Mouse (Mus musculus): Measurements from ENCODE around the gene Snai3. TPM values are rescaled to one million over a fixed set of nuclear protein-coding genes. Genes with fewer than 3 reads are reported as not detected.

The Snai3 gene
- polyA plus RNA-seq (2021; fragmentation: Nextera tagmentation), result 0.48 and 1.1 TPM in 2 replicates
- long read RNA-seq, experiment 1, partial matches to known transcripts, result 0 of 5 reads
- long read RNA-seq, experiment 1, other reads (novel, unspliced or antisense), result 1 of 5 reads
- long read RNA-seq, experiment 2, result 0 reads

DNA sequence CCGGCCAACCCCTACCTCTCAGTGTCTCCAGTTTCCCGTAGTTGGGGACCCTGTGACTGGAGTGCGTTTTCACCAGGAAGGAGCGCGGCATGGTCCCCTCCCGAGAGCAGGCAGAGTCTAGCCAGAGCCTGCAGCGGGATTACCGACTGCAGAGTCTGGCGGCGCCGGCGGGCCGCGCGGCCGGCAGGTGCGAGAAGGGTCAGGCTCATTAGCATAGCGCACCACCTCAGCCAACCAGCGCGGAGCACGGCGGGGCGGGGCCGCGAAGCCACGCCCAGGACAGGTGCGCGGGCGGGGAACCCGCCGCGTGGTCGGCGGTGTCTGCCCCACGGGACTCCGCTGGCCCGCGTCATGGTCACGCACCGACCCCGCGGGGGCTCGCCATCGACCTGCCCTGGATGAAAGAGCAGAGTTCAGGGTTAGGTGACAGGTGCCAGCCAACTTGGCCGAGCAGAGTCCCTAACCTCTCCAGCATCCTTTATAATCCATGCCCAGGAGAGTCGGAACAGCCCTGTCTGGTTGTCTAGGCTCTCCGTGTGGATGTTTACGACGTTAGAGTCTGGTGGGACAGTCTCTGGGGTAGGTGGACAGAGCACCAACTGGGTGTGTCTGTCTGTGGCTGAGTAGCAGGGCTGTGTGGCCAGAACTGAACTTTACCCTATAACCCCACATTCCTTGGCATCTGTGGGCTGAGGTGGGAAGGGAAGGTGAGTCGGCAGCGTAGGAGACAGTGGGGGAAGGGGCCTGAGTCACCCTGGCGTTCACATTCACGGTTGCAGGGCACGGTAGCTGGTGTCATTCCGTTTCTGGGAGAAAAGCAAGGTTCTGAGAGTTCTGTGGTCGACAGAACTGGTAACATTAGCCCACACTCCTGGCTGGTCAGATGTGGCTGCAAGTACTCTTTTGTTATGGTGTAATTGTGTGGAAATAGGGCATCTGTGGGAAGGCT lies at the start of gene Snai3:
Snai3 (minus strand) TSS at position 210 of the 949 bp plus-strand sequence.

DNA sequence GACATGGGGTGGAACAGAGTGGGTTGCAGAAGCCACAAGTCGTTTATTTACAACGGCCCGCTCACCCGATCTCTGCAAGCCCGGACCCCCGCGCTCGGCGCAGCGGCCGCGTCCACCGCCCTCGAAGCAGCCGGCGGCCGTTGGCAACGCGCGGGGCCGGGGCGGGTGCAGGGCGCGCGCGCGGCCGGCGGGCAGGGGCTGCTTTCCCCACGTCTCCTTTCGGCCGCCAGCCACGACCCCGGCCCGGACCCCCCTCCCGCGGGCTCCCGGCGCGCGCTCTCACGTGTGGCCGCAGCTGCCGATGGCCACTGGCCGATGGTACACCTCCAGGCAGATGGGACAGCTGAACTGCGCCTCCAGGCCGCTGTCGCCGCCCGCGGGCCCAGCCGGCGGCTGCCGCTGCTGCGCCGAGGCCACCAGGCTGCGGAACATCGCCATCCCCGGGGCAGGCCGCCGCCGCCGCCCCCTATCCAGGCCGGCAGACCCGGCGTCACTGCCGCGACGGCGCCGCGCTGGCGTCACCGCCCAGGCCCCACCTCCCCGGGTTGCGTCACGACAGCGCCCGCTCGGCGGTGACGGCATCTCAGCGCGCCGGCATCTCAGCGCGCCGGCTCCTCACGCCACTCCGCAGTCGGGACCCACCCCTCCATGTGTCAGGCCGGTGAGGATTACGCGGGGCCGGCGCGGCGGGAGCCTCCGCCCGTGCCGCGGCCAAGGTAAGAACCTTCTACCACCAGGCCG lies 15.2 kb upstream of the Snai3 start, which contains the start of the genes Rnf166 and Ctu2:
Rnf166 (minus strand) TSS at position 485 of the 741 bp plus-strand sequence.
Ctu2 (plus strand) TSS at position 564 of the 741 bp plus-strand sequence.

GRCm38 (mm10) chr8:122443262-122444006 lies 17.1 kb downstream of the Snai3 start, which contains the start of gene Mvd:
Mvd (minus strand) TSS chr8:122443422.

GRCm38 (mm10) chr8:122432443-122433268 lies 27.9 kb downstream of the Snai3 start, which contains the start of gene Cyba:
Cyba (minus strand) TSS chr8:122432930.

GRCm38 (mm10) chr8:122421376-122422070 lies 39.0 kb downstream of the Snai3 start, which contains the start of gene Il17c:
Il17c (plus strand) TSS chr8:122422020.

Other genes starting within 250 kb of the Snai3 start
- 1.6 and 4.5 TPM in 2 replicates for gene Zfpm1, start 178.6 kb downstream of the Snai3 start, polyA plus RNA-seq (2021; fragmentation: Nextera tagmentation)
- gene Trhr2, start 100.0 kb downstream of the Snai3 start, polyA plus RNA-seq (2021; fragmentation: Nextera tagmentation), result 0.59 and 0.64 TPM in 2 replicates
- 4.4 and 8.4 TPM in 2 replicates for gene Zc3h18, start 84.1 kb downstream of the Snai3 start, polyA plus RNA-seq (2021; fragmentation: Nextera tagmentation)
- not detected in 2 replicates for gene Il17c, start 38.7 kb downstream of the Snai3 start, polyA plus RNA-seq (2021; fragmentation: Nextera tagmentation)
- gene Cyba, start 27.8 kb downstream of the Snai3 start, polyA plus RNA-seq (2021; fragmentation: Nextera tagmentation), result 29.4 and 37.8 TPM in 2 replicates
- gene Mvd, start 17.3 kb downstream of the Snai3 start, polyA plus RNA-seq (2021; fragmentation: Nextera tagmentation), result 32.9 and 35.2 TPM in 2 replicates
- gene Rnf166, start 15.3 kb upstream of the Snai3 start, polyA plus RNA-seq (2021; fragmentation: Nextera tagmentation), result 18.0 and 47.5 TPM in 2 replicates
- gene Ctu2, start 15.4 kb upstream of the Snai3 start, polyA plus RNA-seq (2021; fragmentation: Nextera tagmentation), result 28.1 and 37.4 TPM in 2 replicates
- gene Piezo1, start 90.6 kb upstream of the Snai3 start, polyA plus RNA-seq (2021; fragmentation: Nextera tagmentation), result 0.55 and 0.73 TPM in 2 replicates
- gene Cdt1, start 107.3 kb upstream of the Snai3 start, polyA plus RNA-seq (2021; fragmentation: Nextera tagmentation), result 1.4 TPM in 2 replicates
- gene Aprt, start 116.2 kb upstream of the Snai3 start, polyA plus RNA-seq (2021; fragmentation: Nextera tagmentation), result 134 and 136 TPM in 2 replicates
- gene Galns, start 150.7 kb upstream of the Snai3 start, polyA plus RNA-seq (2021; fragmentation: Nextera tagmentation), result 2.2 and 3.4 TPM in 2 replicates
- gene Trappc2l, start 150.9 kb upstream of the Snai3 start, polyA plus RNA-seq (2021; fragmentation: Nextera tagmentation), result 164 and 234 TPM in 2 replicates
- not detected in 2 replicates for gene Pabpn1l, start 162.0 kb upstream of the Snai3 start, polyA plus RNA-seq (2021; fragmentation: Nextera tagmentation)
- 3.6 and 4.5 TPM in 2 replicates for gene Cbfa2t3, start 238.4 kb upstream of the Snai3 start, polyA plus RNA-seq (2021; fragmentation: Nextera tagmentation)